Mouse (Mus musculus): ENCODE measurements around the gene Msrb2. TPM values are rescaled to one million over a fixed set of nuclear protein-coding genes. Genes with fewer than 3 reads are reported as not detected.

Msrb2 gene
- polyA plus RNA-seq, 1 experiment: 5.3 TPM

DNA sequence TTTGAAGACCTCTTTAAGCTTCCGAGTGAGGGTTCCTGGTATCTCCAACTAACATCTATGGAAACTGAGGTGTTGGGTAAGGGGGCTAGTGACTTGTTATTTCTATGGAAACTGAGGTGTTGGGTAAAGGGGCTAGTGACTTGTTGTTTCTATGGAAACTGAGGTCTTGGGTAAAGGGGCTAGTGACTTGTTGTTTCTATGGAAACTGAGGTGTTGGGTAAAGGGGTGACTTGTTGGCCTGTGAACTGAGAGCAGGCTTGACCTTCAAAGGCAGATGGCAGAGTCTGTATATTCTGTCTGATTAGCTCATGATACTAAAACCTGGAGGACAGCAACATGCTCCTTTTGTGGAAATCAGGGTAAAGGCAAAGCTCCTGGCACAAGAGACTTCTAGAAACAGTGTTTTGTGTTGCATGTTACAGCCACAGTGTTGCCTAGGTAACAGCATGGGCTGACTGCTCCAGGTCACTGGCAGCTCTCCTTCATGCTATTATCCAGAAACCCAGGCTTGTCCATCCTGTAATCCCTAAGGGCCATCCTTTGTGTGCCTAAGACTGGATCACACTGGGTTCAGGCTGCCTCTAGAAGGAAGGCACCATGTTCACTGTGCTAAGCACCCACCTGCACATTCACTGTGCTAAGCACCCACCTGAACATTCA lies 48.6 kb downstream of the Msrb2 start:
- Histone ChIP-seq H3K9ac (ENCODE audit: low read depth, poor library complexity, severe bottlenecking) (no peak overlapping the region), H3K36me3 (ENCODE audit: control insufficient read depth, insufficient read depth, low read length, poor library complexity, severe bottlenecking) (no peaks in the 10 kb centered on the region), H3K27me3 (ENCODE audit: control insufficient read depth, insufficient read depth, low read length, poor library complexity, severe bottlenecking) (peaks cover 3% of the 10 kb centered on the region; the same call in 1 of the 2 replicates), H3K4me3 (ENCODE audit: low read depth, low read length) (no peak overlapping the region), H3K9me3 (replicated peaks; ENCODE audit: control insufficient read depth, insufficient read depth, low read length, poor library complexity, severe bottlenecking) (no peaks in the 10 kb centered on the region), H3K27ac (ENCODE audit: insufficient read depth, low read length) (no peak overlapping the region), H3K4me1 (ENCODE audit: control insufficient read depth, insufficient read depth, low read length) (no peaks in the 10 kb centered on the region)
- no peak for TF ChIP-seq CTCF (IDR thresholded peaks at IDR 0.05; ENCODE audit: low read depth, low read length)
- no peak for TF ChIP-seq EP300 (IDR thresholded peaks at IDR 0.05; ENCODE audit: insufficient read depth, low read depth, low read length)
- TF ChIP-seq POLR2A (IDR thresholded peaks at IDR 0.05; ENCODE audit: insufficient read depth, low read length): no peak

DNA sequence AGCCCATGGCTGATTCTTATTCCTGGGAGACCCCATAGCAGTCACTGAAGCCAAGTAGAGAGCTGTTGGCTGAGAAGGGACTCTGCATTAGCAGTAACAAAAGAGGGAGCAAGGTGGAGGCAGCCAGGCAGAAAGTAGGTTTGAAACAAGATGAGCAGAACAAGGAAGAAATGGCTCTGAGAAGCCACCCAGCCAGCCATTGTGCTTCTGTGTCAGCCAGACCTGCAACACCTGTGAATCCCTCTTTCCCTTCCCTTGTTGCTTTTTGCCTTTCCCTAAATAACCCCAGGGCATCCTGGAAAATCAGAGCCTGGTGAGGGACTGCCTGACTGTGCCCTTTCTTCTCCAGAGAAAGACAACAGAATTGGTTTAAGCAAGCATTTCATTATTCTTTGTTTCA lies 51.0 kb downstream of the Msrb2 start:
- no peaks in the 10 kb centered on the region for H3K4me1 ChIP-seq (ENCODE audit: control insufficient read depth, insufficient read depth, low read length)
- H3K4me3 ChIP-seq (ENCODE audit: low read depth, low read length): no peak overlapping the region
- no peak overlapping the region for H3K27ac ChIP-seq (ENCODE audit: insufficient read depth, low read length)
- TF ChIP-seq EP300 (IDR thresholded peaks at IDR 0.05; ENCODE audit: insufficient read depth, low read depth, low read length): no peak
- TF ChIP-seq POLR2A (IDR thresholded peaks at IDR 0.05; ENCODE audit: insufficient read depth, low read length): no peak
- TF ChIP-seq CTCF (IDR thresholded peaks at IDR 0.05; ENCODE audit: low read depth, low read length): no peak
- no peaks in the 10 kb centered on the region for H3K9me3 ChIP-seq (replicated peaks; ENCODE audit: control insufficient read depth, insufficient read depth, low read length, poor library complexity, severe bottlenecking)
- H3K27me3 ChIP-seq (ENCODE audit: control insufficient read depth, insufficient read depth, low read length, poor library complexity, severe bottlenecking): peaks cover 2% of the 10 kb centered on the region; the same call in 1 of the 2 replicates
- no peaks in the 10 kb centered on the region for H3K36me3 ChIP-seq (ENCODE audit: control insufficient read depth, insufficient read depth, low read length, poor library complexity, severe bottlenecking)
- H3K9ac ChIP-seq (ENCODE audit: low read depth, poor library complexity, severe bottlenecking): no peak overlapping the region

DNA sequence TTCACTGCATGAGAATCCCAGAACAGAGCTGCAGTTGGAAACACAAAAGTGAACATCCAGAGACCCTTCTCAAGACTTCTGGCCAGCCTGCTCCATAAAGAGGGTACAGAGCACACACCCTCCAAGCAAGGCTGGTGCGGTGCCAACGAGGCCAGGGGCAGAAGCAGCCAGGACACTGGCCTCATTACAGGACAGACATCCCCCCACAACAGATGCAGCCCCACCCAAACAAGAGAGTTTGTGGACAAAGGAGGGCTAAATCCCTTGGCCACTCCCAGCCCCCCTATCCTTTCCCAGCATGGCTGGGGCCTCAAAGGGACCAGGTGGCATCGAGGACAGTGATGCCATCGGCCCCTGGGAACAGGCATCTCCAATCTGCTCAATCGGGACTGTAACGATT lies 51.8 kb downstream of the Msrb2 start:
- Histone ChIP-seq H3K9me3 (replicated peaks; ENCODE audit: control insufficient read depth, insufficient read depth, low read length, poor library complexity, severe bottlenecking) (no peaks in the 10 kb centered on the region), H3K36me3 (ENCODE audit: control insufficient read depth, insufficient read depth, low read length, poor library complexity, severe bottlenecking) (no peaks in the 10 kb centered on the region), H3K27ac (ENCODE audit: insufficient read depth, low read length) (no peak overlapping the region), H3K27me3 (ENCODE audit: control insufficient read depth, insufficient read depth, low read length, poor library complexity, severe bottlenecking) (no peaks in the 10 kb centered on the region; the same call in 1 of the 2 replicates), H3K4me3 (ENCODE audit: low read depth, low read length) (no peak overlapping the region), H3K9ac (ENCODE audit: low read depth, poor library complexity, severe bottlenecking) (no peak overlapping the region), H3K4me1 (ENCODE audit: control insufficient read depth, insufficient read depth, low read length) (no peaks in the 10 kb centered on the region)
- TF ChIP-seq EP300 (IDR thresholded peaks at IDR 0.05; ENCODE audit: insufficient read depth, low read depth, low read length) (no peak), POLR2A (IDR thresholded peaks at IDR 0.05; ENCODE audit: insufficient read depth, low read length) (no peak), CTCF (IDR thresholded peaks at IDR 0.05; ENCODE audit: low read depth, low read length) (no peak)

DNA sequence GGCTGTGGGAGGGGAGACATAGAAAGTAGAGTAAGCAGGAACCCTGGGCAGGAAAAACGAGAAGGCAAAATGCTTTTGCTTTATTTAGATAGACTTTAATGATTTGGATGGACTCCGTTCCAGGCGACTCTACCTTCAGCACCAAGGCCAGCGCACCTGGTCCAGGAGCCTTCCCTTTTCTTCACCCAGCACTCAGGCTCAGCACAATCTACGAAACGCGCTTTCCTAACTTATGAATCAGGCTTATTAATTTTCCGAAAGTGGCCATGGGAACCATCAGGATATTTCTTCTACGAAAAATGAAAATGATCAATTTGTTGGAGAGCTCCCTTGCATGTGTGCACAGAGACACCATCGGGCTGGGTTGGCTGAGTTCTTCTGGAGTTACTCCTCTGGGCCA lies 57.8 kb downstream of the Msrb2 start:
- Histone ChIP-seq H3K27ac (ENCODE audit: insufficient read depth, low read length) (no peak overlapping the region), H3K9me3 (replicated peaks; ENCODE audit: control insufficient read depth, insufficient read depth, low read length, poor library complexity, severe bottlenecking) (no peaks in the 10 kb centered on the region), H3K27me3 (ENCODE audit: control insufficient read depth, insufficient read depth, low read length, poor library complexity, severe bottlenecking) (peaks cover 7% of the 10 kb centered on the region; the same call in 1 of the 2 replicates), H3K36me3 (ENCODE audit: control insufficient read depth, insufficient read depth, low read length, poor library complexity, severe bottlenecking) (no peaks in the 10 kb centered on the region), H3K9ac (ENCODE audit: low read depth, poor library complexity, severe bottlenecking) (no peak overlapping the region), H3K4me1 (ENCODE audit: control insufficient read depth, insufficient read depth, low read length) (no peaks in the 10 kb centered on the region), H3K4me3 (ENCODE audit: low read depth, low read length) (no peak overlapping the region)
- TF ChIP-seq POLR2A (IDR thresholded peaks at IDR 0.05; ENCODE audit: insufficient read depth, low read length) (no peak), EP300 (IDR thresholded peaks at IDR 0.05; ENCODE audit: insufficient read depth, low read depth, low read length) (no peak), CTCF (IDR thresholded peaks at IDR 0.05; ENCODE audit: low read depth, low read length) (no peak)

DNA sequence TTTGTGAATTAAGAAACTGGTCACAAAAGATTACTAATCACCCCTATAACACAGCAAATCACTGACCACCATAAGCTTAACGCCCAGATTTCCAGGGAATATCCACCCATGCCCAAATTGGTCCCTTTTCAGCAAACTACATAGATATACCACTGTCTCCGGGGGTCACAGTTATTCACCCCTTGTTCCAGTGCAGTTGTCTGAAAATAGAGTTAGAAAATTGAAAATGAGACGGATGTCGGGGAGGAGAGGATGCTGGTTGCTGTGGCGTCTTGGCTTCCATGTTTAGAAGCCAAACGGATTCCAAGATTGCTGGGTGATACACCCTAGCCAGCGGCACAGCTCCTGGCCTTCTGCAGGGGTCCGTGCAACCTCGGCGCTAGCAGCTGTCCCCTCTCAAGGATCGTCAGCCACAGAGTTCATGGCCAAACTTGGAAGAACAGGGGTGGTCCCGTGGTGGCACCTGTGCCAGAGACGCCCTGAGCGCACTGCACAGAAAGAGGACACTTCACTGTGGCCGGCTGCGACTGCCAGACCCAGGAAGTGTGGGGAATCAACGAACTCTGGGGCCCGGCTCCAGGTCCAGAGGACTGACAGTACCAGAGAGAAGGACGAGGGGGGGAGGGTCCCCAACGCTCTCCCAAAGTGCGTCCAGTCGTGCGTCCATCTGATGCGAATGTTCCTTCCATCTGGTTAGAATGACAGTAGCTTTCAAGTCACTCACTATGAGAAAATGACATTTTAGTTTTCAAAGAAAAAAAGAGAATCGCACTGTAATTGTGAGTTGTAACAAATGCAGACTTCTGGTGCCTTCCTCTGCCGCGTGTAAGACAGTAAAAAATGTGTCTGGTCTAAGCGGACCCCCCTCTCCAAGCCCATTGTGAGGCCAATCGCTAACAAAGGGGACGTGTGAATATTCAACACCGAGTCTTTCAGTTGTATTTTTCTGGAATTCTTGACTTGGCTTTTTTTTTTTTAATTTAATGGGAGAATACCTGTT lies 58.8 kb downstream of the Msrb2 start:
- no peak for TF ChIP-seq CTCF (IDR thresholded peaks at IDR 0.05; ENCODE audit: low read depth, low read length)
- Histone ChIP-seq H3K9me3 (replicated peaks; ENCODE audit: control insufficient read depth, insufficient read depth, low read length, poor library complexity, severe bottlenecking) (no peaks in the 10 kb centered on the region), H3K4me1 (ENCODE audit: control insufficient read depth, insufficient read depth, low read length) (no peaks in the 10 kb centered on the region), H3K36me3 (ENCODE audit: control insufficient read depth, insufficient read depth, low read length, poor library complexity, severe bottlenecking) (no peaks in the 10 kb centered on the region), H3K4me3 (ENCODE audit: low read depth, low read length) (no peak overlapping the region), H3K27ac (ENCODE audit: insufficient read depth, low read length) (no peak overlapping the region), H3K27me3 (ENCODE audit: control insufficient read depth, insufficient read depth, low read length, poor library complexity, severe bottlenecking) (peaks cover 7% of the 10 kb centered on the region; the same call in 1 of the 2 replicates), H3K9ac (ENCODE audit: low read depth, poor library complexity, severe bottlenecking) (no peak overlapping the region)

DNA sequence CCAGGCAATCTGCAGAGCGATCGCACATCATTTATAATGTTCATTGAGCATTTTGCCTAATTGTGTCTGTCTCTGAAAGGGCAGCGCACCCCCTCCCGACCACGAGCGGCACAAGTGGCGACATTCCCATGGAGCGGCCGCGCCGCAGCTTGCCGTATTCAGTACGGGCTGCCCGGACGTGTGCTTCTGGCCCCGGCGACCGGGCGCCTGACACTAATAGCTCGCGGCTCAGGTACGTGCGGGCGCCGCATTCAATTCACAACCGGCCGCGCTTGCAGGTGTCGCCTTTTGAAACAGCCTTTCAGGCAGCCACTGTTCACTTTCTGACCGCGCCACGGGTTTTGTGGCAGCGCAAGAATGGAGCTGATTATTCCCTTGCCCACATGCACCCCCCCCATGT lies 59.5 kb downstream of the Msrb2 start:
- no peaks in the 10 kb centered on the region for H3K36me3 ChIP-seq (ENCODE audit: control insufficient read depth, insufficient read depth, low read length, poor library complexity, severe bottlenecking)
- peak overlapping the region; percentile 34 for H3K4me3 ChIP-seq (ENCODE audit: low read depth, low read length)
- H3K27ac ChIP-seq (ENCODE audit: insufficient read depth, low read length): no peak overlapping the region

More for the DNA sequence above, 59.5 kb downstream of the Msrb2 start:
- no peaks in the 10 kb centered on the region for H3K4me1 ChIP-seq (ENCODE audit: control insufficient read depth, insufficient read depth, low read length)
- TF ChIP-seq POLR2A (IDR thresholded peaks at IDR 0.05; ENCODE audit: insufficient read depth, low read length): no peak
- TF ChIP-seq CTCF (IDR thresholded peaks at IDR 0.05; ENCODE audit: low read depth, low read length): no peak
- TF ChIP-seq EP300 (IDR thresholded peaks at IDR 0.05; ENCODE audit: insufficient read depth, low read depth, low read length): no peak
- H3K27me3 ChIP-seq (ENCODE audit: control insufficient read depth, insufficient read depth, low read length, poor library complexity, severe bottlenecking): peaks cover 7% of the 10 kb centered on the region; the same call in 1 of the 2 replicates
- peak overlapping the region; percentile 24 for H3K9ac ChIP-seq (ENCODE audit: low read depth, poor library complexity, severe bottlenecking)
- no peaks in the 10 kb centered on the region for H3K9me3 ChIP-seq (replicated peaks; ENCODE audit: control insufficient read depth, insufficient read depth, low read length, poor library complexity, severe bottlenecking)

All from ES-Bruce4 (cell line).